Mouse (Mus musculus) bone marrow macrophage, adult 2 months (primary cell): ENCODE results near the gene Olfr270. TPM values are rescaled to one million over a fixed set of nuclear protein-coding genes. Genes with fewer than 3 reads are reported as not detected.

Experiments
- H3K27ac ChIP-seq: 2 replicates; pipeline ENCODE4 v1.5.1; 2012; ENCODE audit warnings: low read depth, low read length; ENCODE audit not compliant: insufficient read depth
- H3K4me1 ChIP-seq: 2 replicates; pipeline ENCODE4 v1.6.1; 2012; ENCODE audit warnings: low read length; ENCODE audit not compliant: control insufficient read depth, insufficient read depth
- H3K4me3 ChIP-seq: 2 replicates; pipeline ENCODE4 v1.5.1; 2012; ENCODE audit warnings: mild to moderate bottlenecking, low read length, moderate library complexity; ENCODE audit not compliant: insufficient read depth
- CTCF ChIP-seq: IDR thresholded peaks from 2 replicates; pipeline ENCODE4 v1.5.1; 2012; ENCODE audit warnings: low read depth, mild to moderate bottlenecking, low read length, moderate library complexity
- POLR2A ChIP-seq: IDR thresholded peaks from 2 replicates; pipeline ENCODE4 v1.6.1; 2012; ENCODE audit warnings: mild to moderate bottlenecking, low read depth, low read length, borderline replicate concordance
- polyA plus RNA-seq: library from polyadenylated mRNA; stranded (reverse); fragments of >200 nt; gene quantifications from 2 replicates; pipeline ENCODE4 v1.2.4, GENCODE M21; 2012; ENCODE audit not compliant: missing spikeins, insufficient read depth, insufficient read length

Olfr270 gene
- polyA plus RNA-seq, result not detected in 2 replicates

GRCm38 (mm10) chr4:52964247-52964646 lies at the start of gene Olfr270:
Olfr270 (plus strand) TSS chr4:52964547.
- no peaks in the 10 kb centered on the region for H3K4me1 ChIP-seq
- H3K4me3 ChIP-seq, result no peak within 1 kb of the TSS
- no peak within 1 kb of the TSS for H3K27ac ChIP-seq
- TF ChIP-seq CTCF, result no peak
- no peak for TF ChIP-seq POLR2A

GRCm38 (mm10) chr4:52916659-52917310 lies 47.6 kb upstream of the Olfr270 start:
- Histone ChIP-seq H3K4me3 (no peak overlapping the region), H3K27ac (no peak overlapping the region), H3K4me1 (no peaks in the 10 kb centered on the region)
- TF ChIP-seq CTCF, result no peak
- TF ChIP-seq POLR2A, result no peak

GRCm38 (mm10) chr4:52917311-52917688 lies 47.0 kb upstream of the Olfr270 start:
- TF ChIP-seq POLR2A, result no peak
- TF ChIP-seq CTCF, result no peak
- Histone ChIP-seq H3K27ac (no peak overlapping the region), H3K4me1 (no peaks in the 10 kb centered on the region), H3K4me3 (no peak overlapping the region)

- H3K4me1 ChIP-seq, result no peaks in the 10 kb centered on the region
- TF ChIP-seq POLR2A (no peak), CTCF (no peak)
- H3K27ac ChIP-seq, result no peak within 1 kb of the TSS
- no peak within 1 kb of the TSS for H3K4me3 ChIP-seq
Observed at GRCm38 (mm10) chr4:52919078-52919477, 45.3 kb upstream of the Olfr270 start, which contains the start of gene Olfr272. Olfr272 (minus strand) TSS chr4:52919178.

- TF ChIP-seq POLR2A (no peak), CTCF (no peak)
- Histone ChIP-seq H3K4me1 (no peaks in the 10 kb centered on the region), H3K4me3 (no peak overlapping the region), H3K27ac (no peak overlapping the region)
Observed at GRCm38 (mm10) chr4:52930480-52930879, 33.9 kb upstream of the Olfr270 start.

GRCm38 (mm10) chr4:52946665-52947064 lies 17.7 kb upstream of the Olfr270 start:
- Histone ChIP-seq H3K27ac (no peak overlapping the region), H3K4me1 (no peaks in the 10 kb centered on the region), H3K4me3 (no peak overlapping the region)
- no peak for TF ChIP-seq CTCF
- TF ChIP-seq POLR2A, result no peak

- TF ChIP-seq CTCF (no peak), POLR2A (no peak)
- no peak overlapping the region for H3K4me3 ChIP-seq
- no peak overlapping the region for H3K27ac ChIP-seq
- no peaks in the 10 kb centered on the region for H3K4me1 ChIP-seq
Observed at GRCm38 (mm10) chr4:52949005-52949404, 15.3 kb upstream of the Olfr270 start.

GRCm38 (mm10) chr4:52958693-52959092 lies 5.7 kb upstream of the Olfr270 start:
- no peak for TF ChIP-seq POLR2A
- H3K4me1 ChIP-seq, result no peaks in the 10 kb centered on the region
- no peak overlapping the region for H3K27ac ChIP-seq
- no peak overlapping the region for H3K4me3 ChIP-seq

GRCm38 (mm10) chr4:52985216-52985615 lies 20.9 kb downstream of the Olfr270 start:
- Histone ChIP-seq H3K4me1 (no peaks in the 10 kb centered on the region), H3K4me3 (no peak overlapping the region), H3K27ac (no peak overlapping the region)
- TF ChIP-seq CTCF (no peak), POLR2A (no peak)

- Histone ChIP-seq H3K4me1 (no peaks in the 10 kb centered on the region), H3K4me3 (no peak overlapping the region), H3K27ac (no peak overlapping the region)
- no peak for TF ChIP-seq CTCF
- TF ChIP-seq POLR2A, result no peak
Observed at GRCm38 (mm10) chr4:52986266-52986665, 21.9 kb downstream of the Olfr270 start.
